Mouse (Mus musculus): ENCODE measurements around the gene Ch25h.
A peak's percentile ranks its signal among the peaks of the same experiment; 100 is the strongest.

The Ch25h gene

DNA sequence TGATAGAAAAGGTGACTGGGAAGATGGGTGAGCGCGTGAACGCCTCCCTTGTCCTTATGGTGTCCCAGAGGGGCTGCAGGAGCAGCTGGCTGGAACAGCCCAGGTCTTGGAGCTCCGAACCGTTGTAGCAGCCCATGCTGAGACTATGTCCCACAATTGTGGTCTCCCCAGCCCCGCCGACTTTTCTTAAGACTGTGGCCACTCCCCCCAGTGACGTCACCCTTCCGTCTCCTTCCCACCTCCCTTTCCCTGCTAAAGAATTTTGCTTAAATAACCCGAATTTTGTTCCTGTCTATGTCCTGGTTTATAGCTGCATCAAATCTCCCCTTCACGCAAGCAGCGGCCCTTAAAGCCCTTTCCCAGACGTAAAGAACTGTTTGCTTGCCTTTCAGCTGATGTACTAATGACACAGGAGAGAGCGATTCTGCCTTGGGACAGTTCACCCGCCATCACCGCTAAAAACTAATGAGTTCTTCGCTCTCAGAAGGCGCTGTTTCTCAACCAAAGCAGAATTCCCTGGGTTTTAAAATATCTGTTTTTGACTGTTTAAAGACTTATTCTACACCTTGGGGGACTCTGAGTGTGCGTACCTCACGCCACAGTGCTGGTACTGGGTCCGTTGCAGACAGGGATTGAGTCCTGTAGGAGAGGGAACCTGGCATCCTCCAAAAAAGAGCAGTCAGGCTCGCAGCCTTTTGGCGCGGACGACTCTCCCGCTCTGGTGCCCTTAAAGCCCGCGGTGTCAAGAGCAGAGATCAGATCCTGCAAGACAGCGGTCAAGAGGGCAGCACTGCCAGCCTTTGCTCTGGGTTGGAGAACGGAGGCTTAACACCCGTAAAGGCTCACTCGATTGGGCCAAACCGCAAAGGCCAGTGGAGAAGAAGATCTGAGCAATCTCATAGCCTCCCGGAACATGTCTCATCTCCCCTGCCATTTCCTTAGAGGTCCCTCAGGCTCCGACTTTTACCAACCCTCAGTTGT lies at the start of gene Ch25h:
Ch25h (minus strand) TSS at position 174 of the 981 bp plus-strand sequence.
- peak; percentile 25 to 28 for DNase-seq

DNA sequence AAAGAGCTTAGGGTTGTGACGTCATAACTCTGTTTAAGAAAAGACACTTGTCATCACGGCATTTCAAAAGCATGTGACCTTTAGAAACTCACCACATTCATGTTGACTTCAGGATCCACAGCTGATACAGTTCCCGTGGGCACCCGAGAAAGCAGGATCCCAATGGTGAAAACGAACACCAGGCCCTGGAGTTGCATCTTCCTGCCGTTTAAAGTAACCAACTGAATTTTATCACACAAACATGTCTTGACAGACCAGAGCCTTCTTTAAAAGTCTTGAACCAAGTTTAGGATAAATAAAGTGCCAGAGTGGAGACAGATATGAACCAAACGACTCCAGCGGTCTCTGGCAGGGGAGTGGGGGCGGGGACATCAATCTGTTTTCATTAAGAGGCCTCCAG lies 49.7 kb upstream of the Ch25h start:
- no peak for DNase-seq

DNA sequence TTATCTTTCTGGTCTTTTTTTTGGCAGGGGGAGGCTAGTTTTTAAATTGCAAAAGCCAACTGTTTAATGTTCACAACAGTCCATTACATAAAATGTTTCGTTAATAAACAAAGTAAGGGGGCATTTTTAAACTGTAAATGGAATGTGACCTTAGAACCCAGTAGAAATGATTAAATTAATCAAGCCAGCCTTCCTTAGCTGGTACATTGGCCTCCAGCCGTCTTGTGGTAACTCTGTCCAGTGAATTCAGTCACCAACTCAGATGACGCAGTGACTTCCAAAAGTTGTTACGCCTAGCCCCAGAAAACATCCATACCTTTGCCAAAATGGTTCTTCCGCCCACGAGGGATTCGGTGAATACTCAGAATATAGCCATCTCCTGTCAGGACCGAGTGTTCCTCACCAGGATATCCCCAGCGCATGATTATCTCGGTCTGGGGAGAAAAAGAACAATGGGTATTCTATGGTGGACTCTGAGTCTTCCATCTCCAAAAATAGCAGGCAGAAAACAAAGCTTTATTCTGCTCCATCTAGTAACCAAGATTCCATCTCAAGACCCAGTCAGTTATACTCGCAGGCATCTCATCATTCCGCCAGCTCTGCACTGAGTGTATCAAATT lies 48.3 kb upstream of the Ch25h start:
- no peak for DNase-seq

DNA sequence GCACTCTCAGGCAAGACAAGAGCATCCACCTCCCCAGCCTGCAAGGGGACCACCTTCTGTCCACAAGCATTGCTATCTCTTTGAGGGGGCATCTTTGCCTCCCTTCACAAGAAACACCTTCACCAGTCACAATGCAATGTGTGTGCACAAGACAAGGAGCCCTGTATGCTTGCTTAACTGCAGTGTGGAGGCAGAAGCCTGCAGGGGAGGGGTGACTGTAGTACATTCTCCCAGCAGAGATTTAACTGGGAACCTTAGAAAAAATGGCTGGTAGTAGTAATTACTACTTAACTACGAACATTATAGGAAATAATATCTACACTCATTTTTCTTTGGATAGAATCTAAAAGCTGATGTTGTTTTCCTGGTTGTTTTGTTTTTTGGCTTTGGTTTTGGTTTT lies 47.0 kb upstream of the Ch25h start:
- peak in 1 of 2 experiments; percentile 5 for DNase-seq

DNA sequence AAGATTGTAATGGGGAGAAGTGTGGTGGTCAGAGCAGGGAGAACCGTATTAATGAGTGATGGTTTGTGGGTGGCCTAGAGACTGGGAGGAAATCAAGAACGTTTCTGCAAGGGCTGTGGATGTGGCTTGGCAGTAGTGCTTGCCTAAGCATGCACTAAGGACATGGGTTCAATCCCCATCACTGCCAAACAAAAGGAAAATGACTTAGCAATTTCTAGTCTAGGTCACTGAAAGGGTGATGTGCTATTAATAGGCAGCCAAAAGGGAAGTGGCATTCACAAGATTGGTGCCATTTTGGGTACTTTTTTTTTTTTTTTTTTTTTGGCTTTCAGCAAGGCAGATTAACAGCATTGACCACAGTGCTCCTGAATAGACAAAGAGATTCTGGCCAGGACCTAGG lies 46.4 kb upstream of the Ch25h start:
- peak; percentile 6 to 10 for DNase-seq

DNA sequence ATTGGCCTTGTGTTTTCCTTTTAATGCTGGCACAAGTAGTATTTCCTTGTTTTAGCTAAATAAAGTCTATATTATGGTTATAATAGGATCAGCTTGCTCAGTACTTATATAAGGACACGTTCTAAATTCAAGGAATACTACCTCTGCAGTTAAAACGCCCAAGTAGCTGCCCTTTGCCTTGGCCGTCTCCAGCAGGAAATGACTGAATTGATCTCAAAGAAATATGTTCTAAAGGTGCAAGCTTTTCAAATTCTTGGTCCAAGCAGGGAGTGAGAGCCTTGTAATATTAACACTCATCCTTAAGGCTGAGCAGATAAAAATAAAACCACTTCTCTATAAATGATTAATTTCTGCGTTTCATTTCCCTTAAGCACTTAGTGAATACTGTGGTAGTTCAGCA lies 45.1 kb upstream of the Ch25h start:
- DNase-seq, result no peak

DNA sequence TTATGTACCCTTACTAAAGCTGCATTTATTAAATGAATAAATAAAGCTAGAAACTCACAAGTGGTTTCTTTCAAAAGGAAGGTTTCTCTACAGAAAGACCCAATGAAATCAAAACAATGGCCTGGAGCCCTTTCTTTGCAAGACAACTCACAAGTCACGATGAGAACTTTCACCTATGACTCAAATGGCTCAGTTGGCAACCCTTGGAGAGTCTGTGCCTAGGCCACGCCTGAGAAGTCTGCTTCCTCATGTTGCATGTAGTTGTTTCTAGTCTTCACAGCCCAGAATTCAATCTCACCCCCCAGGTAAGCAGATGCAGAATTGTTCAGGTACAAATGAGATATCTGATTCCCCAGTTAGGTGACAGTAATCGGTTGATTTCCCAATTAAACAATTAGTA lies 44.7 kb upstream of the Ch25h start:
- DNase-seq, result no peak

DNA sequence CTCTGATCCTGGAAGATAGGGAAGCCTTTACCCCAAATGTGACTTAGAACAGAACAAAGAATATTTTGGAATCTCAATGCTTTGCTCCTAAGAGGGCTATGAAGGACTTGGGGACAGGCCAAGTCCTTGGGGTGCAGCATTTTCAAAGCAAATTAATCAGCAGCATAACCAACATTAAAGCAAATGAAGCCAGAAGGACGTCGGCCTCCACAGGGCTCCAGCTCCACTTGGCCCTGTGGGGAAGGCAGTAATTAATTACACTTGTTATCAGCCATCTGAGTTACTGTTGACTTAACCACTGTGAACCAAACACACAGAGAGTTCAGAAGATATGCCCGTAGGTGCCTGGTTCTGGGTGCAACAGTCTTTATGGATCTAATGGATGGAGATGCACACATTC lies 43.8 kb upstream of the Ch25h start:
- DNase-seq, result no peak

DNA sequence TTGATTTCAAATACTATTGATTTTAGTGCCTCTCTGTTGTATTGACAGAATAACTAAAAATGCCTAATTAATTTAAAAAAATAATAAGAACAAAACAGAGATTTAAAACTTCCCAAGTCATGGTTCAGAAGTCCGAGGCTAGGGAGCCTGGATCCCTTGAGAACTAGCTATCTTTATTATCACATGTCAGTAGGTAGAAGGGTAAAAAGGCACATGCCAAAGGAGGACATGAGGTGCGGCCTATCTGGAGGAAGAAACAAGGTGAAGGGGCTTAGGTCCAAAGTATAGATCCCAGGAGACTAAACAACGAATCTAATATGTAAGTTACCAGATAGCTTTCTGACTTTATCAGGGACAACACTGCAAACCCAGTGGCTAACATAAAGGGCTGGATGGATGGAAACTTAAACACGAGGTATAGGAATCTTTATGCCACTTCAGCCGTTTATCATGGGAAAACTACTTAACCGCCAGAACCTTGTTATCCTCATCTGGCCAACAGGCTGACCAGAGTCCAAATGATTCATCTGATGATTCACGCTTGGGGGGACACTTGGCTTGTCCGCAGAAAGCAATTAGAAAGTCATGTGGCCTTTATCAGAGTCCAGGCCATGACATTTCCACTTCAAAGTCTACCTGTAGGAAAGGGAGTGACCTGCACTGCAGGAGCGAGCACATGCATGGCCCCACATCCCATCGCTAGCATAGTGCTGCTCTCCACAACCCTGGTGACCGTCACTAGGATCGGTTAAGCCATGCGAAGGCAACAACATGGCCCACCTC lies 43.0 kb upstream of the Ch25h start:
- DNase-seq, result no peak

DNA sequence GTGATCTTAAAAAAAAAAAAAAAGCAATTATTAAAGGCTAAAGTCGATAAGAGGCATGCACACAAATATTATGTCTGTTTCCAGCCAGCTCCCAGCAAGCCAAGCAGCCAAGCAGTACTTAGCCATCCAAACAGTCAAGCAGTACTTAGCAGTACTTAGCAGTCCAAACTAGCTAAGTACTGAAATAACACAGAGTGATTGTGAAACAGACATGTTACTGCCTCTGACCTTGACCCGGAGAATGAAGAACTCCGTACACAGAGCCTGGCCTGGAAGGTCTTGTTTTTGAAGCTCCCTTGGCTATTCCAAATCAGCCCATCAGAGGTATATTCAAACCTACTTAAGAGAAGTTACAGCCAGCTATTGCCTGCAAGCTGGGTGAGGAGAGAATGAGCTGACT lies 42.2 kb upstream of the Ch25h start:
- no peak for DNase-seq

DNA sequence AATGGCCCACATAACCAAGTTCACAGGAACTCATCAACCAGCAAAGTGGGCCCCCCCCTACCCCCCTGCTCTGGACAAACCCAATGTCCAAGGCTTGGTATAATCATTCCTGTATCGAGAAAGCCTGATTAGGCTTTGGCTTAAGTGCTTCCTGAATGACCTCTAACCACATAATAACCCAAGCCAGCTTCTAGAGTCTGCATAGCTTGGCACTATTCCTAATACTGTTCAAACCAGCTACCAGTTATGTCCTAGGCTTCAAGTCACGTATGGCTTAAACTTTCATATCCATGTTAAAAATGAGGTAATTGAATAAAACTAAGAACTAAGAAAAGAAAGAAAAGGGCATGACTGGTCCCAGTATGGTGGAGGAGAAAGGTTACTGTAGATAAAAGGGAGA lies 41.4 kb upstream of the Ch25h start:
- no peak for DNase-seq

DNA sequence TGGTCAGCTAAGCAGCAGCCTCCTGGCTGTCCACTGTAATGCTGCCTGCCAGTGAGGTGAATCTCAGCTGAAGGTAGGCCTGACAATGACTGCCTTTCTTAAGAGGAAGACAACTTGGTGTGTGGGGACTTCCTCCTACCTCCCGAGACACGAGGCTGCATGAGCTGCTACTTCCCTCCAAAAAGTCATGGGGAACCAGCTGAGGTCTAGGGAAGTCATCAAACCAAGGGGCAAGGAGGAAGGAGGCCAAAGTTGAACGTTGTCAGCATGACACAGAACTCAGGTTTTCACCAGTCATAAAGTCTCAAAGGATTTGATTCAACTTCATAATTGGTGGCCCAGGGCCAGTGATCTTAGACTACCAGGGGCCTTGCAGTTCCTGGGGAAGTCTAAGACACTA lies 40.7 kb upstream of the Ch25h start:
- peak; percentile 35 to 47 for DNase-seq

DNA sequence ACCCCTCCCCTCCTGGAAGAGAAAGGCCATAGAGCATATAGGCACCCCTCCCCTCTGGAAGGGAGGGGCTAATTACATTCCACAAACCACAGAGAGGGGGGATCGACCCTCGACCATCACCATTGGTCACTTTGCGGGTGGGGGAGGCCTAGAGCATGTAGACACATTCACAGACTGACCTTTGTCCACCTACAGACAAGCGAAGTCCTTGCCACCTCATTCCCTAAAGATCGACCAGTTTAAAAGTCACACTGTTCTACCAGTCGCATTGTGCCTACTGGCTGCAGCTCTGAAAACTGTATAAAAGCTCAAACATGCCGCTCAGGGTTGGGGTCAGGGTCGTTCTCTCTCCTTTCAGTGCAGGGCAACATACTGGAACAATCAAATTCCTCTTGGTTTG lies 36.6 kb upstream of the Ch25h start:
- DNase-seq, result no peak

DNA sequence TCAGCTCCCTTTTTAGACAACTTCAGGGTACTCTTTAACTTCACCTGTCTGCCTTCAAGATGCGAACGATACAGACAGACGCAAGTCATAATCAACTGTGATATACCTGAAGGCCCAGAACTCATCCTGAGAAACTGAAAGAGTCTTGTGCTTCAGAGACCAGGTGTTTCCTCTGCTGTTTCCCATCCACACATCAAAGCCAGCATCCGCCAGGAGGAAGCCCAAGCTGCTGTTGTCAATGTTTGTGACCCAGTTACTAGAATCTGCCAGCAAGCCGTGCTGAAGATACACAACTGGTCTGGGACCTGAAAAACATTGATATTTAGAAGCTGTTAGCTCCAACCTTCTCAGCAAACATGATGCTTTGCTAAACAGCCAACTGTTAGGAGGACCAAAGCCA lies 35.8 kb upstream of the Ch25h start:
- DNase-seq, result peak; percentile 31 to 35

DNA sequence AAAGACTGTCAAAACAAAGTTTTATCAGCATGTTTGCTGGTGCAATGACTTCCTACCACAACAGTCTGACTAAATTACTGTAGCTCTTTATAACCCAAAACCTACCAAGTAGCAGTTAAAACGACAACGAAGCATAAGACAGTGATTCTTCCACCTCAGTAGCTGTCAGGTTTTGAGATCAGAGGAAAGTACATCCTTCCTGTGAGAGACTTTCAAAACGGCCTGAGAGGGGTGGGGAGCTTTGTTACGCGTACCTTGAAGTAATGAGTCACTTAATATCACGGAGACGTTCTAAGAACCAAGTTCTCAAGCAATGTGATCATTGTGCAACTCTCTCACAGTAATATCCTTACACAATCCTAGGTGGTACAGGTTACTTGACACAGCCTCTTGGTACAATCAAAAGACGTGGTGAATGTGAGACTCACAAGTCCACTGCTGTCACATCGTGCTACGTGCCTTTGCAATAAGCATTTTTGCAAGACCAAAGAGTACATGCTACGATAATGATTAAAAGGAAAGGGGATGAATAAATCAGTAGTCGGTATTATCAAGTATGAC lies 30.3 kb upstream of the Ch25h start:
- DNase-seq, result no peak

DNA sequence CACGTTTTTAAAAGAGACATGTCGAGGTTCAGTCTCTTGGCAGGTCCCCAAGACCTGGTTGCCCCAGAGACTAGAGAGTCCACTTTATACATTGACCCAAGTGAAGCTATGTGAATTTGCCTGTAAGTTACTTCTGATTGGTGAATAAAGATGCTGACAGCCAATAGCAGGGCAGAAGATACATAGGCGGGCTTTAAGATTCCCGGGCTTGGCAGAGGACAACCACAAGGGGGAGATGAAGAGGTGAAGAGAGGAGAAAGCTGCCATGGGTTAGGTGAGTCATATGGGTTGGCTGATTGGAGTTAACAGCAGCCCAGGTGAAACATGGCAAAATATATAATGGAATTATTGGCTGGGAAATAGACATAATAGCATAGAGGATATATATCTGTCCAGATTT lies 25.8 kb upstream of the Ch25h start:
- DNase-seq, result peak; percentile 81 to 88

DNA sequence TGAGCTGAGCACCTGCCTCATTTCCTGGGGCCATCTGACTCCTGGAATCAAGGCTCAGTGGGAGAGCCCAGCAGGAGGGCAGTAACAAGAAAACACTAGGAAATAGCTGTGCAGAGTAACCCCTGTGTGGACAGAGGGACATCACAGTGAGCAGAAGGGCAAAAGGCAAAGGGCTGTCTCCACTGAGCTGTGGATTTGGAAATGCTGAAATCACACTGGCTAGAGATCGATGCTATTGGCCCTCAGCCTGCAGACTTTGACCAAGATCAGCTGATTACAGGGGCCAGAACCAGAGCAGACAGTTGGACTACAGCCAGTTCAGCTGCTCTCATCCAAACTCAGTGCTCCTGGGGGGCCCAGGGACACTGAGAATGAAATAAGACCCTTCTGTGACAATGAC lies 21.4 kb upstream of the Ch25h start:
- no peak for DNase-seq

DNA sequence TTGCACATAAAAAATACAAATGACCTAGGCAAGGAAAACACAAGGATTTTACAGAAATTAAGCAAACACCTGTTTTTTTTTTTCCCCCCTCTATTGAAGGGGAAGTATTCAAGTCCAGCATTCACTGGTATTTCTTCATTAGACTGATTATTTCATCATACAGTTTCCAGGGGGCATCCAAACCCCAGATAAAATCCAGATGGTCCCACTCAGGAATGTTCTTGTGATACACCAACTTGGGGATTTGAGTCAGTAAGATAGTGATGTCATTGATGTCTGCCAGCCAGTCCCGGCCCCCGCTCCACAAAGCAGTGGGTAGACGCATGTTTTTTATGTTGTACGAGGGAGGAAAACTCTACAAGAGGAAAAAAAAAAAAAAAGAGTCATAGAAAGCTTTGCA lies 18.9 kb upstream of the Ch25h start:
- no peak for DNase-seq

DNA sequence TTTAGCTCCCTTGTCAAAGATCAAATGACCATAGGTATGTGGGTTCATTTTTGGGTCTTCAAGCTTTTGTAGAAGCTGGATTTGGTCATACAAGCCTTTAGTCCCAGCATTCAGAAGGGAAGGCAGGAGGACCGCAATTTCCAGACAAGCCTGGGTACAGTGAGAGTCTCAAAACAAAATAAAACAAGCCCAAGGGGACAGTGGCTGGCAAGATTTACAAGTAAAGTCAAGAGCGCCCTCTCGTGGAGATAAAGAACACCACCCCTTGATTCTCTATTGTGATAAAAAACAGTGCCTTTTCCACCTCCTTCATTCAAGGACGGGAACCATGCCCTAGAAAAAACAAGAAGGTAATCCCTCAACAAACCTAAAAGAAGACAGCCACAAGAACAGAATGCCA lies 8.6 kb upstream of the Ch25h start:
- peak; percentile 72 for DNase-seq

DNA sequence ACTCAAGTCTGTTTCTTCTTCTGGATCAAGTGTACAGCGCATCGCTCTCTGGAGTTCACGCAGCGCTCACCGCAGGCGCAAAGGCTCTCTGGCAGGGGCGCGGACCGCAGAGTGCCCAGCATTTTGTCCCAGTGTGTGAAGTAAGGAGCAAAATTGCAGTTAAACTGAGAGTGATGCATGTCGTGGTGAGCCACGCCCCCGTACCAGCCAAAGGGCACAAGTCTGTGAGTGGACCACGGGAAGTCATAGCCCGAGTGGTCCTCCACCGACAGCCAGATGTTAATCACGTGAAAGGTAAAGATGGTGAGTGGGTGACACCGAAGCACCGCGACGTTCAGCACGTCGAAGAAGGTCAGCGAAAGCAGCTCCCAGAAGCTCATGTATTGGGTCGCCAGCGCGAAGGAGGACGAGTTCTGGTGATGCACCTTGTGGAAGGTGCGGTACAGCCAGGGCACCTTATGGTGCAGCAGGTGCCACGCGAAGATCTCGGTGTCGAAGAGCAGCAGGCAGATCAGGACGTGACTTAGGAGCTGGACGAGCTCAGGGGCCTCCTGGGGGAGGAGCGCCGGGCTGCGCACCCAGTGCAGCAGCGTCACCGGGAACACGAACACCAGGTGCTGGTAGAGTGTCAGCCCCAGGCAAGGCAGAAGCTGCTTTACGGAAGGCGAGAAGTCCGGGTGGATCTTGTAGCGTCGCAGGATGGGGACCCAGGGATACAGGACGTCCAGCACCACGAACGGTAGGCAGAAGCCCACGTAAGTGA lies 555 bp downstream of the Ch25h start:
- peak; percentile 40 to 51 for DNase-seq

DNA sequence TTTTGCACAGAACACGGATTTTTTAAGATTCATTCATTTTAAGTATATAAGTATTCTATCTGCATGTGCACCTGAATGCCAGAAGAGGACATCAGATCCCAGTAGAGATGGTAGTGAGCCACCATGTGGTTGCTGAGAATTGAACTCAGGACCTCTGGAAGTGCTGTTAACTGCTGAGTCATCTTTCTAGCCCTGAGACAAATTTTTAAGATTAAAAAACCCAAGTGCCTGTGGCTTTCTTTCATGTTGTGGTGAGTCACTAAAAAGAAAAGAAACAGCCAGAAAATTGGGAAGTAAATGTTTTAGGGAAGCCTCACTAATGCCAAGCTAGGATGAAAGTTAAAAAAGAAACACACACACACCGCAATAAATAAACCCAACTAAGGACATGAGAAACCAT lies 3.3 kb downstream of the Ch25h start:
- DNase-seq, result no peak

DNA sequence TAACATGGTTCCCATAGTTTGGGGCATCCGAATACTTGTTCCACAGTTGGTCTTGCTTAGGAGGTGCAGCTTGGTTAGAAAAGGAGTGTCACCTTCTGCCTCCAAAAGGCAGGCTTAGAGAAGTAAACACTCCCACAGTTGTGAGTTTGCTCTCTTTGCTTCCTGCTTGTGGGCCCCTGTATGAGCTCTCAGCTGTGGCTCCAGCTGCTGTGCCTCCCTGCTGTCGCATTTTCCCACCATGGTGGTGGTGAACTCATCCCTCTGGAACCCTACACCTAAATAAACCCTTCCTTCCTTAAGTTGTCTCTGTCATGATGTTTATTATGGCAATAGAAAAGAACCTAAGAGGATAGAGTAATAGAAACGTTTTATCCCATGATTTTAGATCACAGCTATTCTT lies 6.2 kb downstream of the Ch25h start:
- no peak for DNase-seq

DNA sequence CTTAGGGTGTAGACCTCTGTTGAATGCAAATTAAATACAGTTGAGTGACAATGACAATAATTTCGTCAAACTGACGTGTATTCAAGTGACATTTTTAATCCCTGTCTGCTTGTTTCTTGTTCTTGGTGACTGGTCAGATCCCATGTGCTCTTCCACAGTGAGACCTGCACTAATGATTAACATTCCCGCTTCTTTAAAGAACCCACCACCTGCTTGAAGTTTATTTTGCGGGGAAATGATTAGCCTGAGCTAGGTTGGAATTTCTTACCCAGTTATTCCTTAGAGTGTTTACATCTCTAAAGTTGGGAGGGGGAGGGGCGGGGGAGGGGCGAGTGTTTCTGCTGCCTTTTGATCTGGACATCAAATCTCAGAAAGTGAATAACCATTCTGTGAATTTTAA lies 6.7 kb downstream of the Ch25h start:
- DNase-seq, result no peak
